Comparison of ENCODE assay signal across 8 mouse cellular contexts in the genomic region with DNA sequence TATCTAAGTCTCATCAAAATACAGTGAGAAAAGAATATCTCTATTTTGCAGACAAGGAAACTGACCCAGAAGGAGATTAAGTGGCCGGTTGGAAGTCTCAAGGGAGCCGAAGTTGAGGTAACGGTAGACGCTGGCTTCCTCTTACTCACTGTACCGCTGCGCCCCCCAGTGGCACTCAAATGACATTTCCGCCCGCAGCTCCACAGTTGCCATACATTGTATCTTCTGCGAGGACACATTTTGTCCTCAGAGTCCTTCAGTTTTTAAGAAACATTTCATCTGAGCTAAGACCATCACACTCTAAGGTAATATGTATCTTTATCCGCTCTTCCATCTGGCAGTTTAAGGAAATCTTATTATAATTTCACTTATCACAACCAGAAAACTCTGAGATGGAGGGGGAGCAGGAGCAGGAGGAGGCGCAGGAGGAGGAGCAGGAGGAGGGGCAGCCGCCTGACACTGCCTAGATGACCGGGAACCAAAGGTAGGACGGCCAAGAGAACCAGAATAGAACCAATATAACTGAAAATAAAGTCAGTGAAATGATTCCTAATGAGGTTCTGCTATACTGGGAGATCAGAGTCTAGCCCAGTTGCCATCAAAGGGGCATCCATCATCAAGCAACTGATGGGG. TPM values are rescaled to one million over a fixed set of nuclear protein-coding genes. Genes with fewer than 3 reads are reported as not detected.
DNase-seq lines count a peak whose midpoint lies in the region; ATAC-seq and TF ChIP-seq lines count a peak whose summit lies in the region.

No protein-coding gene starts in this region.

- H3K9ac ChIP-seq in heart, postnatal 0 days (replicated peaks; ENCODE audit: low read depth, low read length): no peak overlapping the region

- 0 out of 2 replicates have a peak, but pooled peaks have one; percentile 53 for ATAC-seq in heart, postnatal 0 days (ENCODE audit: insufficient read depth, low read depth)

- H3K27me3 ChIP-seq in heart, postnatal 0 days (ENCODE audit: control insufficient read depth, insufficient read depth, low read length): no peaks in the 10 kb centered on the region

- TF ChIP-seq EP300 in heart, postnatal 0 days (IDR thresholded peaks at IDR 0.05; ENCODE audit: low read depth): no peak

- no peak overlapping the region for H3K4me3 ChIP-seq in heart, postnatal 0 days (ENCODE audit: low read depth, low read length)
- H3K4me3 ChIP-seq in lung, adult 2 months (replicated peaks; ENCODE audit: extremely low read depth, low read depth, low read length): no peak overlapping the region

- H3K4me1 ChIP-seq in heart, postnatal 0 days (ENCODE audit: control insufficient read depth, insufficient read depth): no peaks in the 10 kb centered on the region
- no peaks in the 10 kb centered on the region for H3K4me1 ChIP-seq in lung, adult 2 months (ENCODE audit: control insufficient read depth, insufficient read depth, low read length)

- no peaks in the 10 kb centered on the region for H3K36me3 ChIP-seq in heart, postnatal 0 days (replicated peaks; ENCODE audit: control insufficient read depth, insufficient read depth, low read length)

- 7% methylated on average over 14 of the region's 14 CpGs for WGBS in heart, postnatal 0 days
- WGBS in lung, adult 2 months: 5% methylated on average over 14 of the region's 14 CpGs

- no peak overlapping the region for H3K27ac ChIP-seq in heart, postnatal 0 days (ENCODE audit: low read depth)

- peak; percentile 76 for DNase-seq in ES-CJ7 (ENCODE audit: low read depth, low spot score)
- DNase-seq in c-Kit-negative CD71-positive TER-119-positive erythroid progenitor cells, embryonic 14.5 days (ENCODE audit: low read depth, low spot score): peak; percentile 31
- DNase-seq in fibroblast of lung, adult 2 months (ENCODE audit: low read depth): peak; percentile 24
- peak; percentile 73 for DNase-seq in heart, postnatal 0 days (ENCODE audit: low spot score)
- DNase-seq in layer of hippocampus, adult 11-12 months (ENCODE audit: low spot score): peak; percentile 82
- peak; percentile 56 for DNase-seq in lung, adult 2 months
- peak; percentile 28 for DNase-seq in ovary, postnatal 10 days (ENCODE audit: low spot score)
- DNase-seq in thymus, postnatal 14 days: peak; percentile 82

- TF ChIP-seq POLR2A in lung, adult 2 months (IDR thresholded peaks at IDR 0.05; ENCODE audit: borderline replicate concordance, extremely low read depth, low read depth, low read length): no peak

- no peaks in the 10 kb centered on the region for H3K9me3 ChIP-seq in heart, postnatal 0 days (replicated peaks; ENCODE audit: control insufficient read depth, low read length)

- no peak overlapping the region for H3K4me2 ChIP-seq in heart, postnatal 0 days (ENCODE audit: low read depth, low read length)

- peak; percentile 78 for TF ChIP-seq CTCF in heart, postnatal 0 days (IDR thresholded peaks at IDR 0.05; ENCODE audit: low read depth)
- TF ChIP-seq CTCF in lung, adult 2 months (IDR thresholded peaks at IDR 0.05; ENCODE audit: insufficient read depth, low read length): peak; percentile 81

RNA-seq across cellular contexts. Expression of a gene that starts 19.3 kb away (rescaled TPM):
- total RNA-seq in heart, postnatal 0 days (2014; rRNA removed; ENCODE audit: low replicate concordance): 23.5 and 32.9 TPM in 2 replicates
- polyA plus RNA-seq in heart, postnatal 0 days (2015; fragmentation: Nextera tagmentation; extraction: Ambion mirVana): 6.3 and 7.8 TPM in 2 replicates
- 31.1 and 36.5 TPM in 2 replicates for polyA plus RNA-seq in lung, adult 2 months (2012; rRNA removed)

RNA-seq across cellular contexts. Expression of a gene that starts 31.2 kb away (rescaled TPM):
- total RNA-seq in heart, postnatal 0 days (2014; rRNA removed; ENCODE audit: low replicate concordance): 4.8 and 8.9 TPM in 2 replicates
- 5.5 and 6.0 TPM in 2 replicates for polyA plus RNA-seq in heart, postnatal 0 days (2015; fragmentation: Nextera tagmentation; extraction: Ambion mirVana)
- 20.7 and 26.2 TPM in 2 replicates for polyA plus RNA-seq in lung, adult 2 months (2012; rRNA removed)

Comparison
In these comparisons a context has a peak if more than half of its experiments do, and no peak if none do; other contexts are left out.
1. DNase-seq: peak in every context shown above with its lines; median percentile 82 in layer of hippocampus, adult 11-12 months; 82 in thymus, postnatal 14 days; 76 in ES-CJ7; 73 in heart, postnatal 0 days; 56 in lung, adult 2 months; 31 in c-Kit-negative CD71-positive TER-119-positive erythroid progenitor cells, embryonic 14.5 days; 28 in ovary, postnatal 10 days; 24 in fibroblast of lung, adult 2 months.